Mouse (Mus musculus): ENCODE results near the gene Prkcg. TPM values are rescaled to one million over a fixed set of nuclear protein-coding genes. Genes with fewer than 3 reads are reported as not detected.
A peak's percentile ranks its signal among the peaks of the same experiment; 100 is the strongest.

Gene Prkcg
- polyA plus RNA-seq, 2 experiments: 0.17 to 1.6 TPM

DNA sequence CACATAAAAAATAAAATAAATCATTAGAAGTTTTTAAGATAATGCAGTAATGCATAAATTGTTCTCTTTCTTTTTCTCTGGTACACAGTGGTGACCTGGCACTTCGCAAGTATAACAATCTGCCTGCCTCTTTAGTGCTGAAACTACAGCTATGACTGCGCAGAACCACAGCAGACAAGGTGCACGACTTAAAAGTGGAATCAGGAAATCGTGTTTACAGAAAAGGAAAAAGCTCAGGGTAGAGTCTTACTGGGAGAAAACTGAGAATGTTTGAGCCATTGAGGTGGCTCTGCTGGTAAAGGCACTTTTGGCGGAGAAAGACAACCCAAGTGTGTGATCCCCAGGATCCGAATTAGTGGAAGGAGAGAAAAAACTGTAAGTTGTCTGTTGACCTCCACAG, 7.2 kb upstream of the Prkcg start:
- Histone ChIP-seq H3K27ac (replicated peaks; ENCODE audit: low read depth, low read length) (no peak overlapping the region), H3K4me3 (replicated peaks; ENCODE audit: low read length) (no peak overlapping the region)
- ATAC-seq (ENCODE audit: low FRiP score, low read depth): no peak

DNA sequence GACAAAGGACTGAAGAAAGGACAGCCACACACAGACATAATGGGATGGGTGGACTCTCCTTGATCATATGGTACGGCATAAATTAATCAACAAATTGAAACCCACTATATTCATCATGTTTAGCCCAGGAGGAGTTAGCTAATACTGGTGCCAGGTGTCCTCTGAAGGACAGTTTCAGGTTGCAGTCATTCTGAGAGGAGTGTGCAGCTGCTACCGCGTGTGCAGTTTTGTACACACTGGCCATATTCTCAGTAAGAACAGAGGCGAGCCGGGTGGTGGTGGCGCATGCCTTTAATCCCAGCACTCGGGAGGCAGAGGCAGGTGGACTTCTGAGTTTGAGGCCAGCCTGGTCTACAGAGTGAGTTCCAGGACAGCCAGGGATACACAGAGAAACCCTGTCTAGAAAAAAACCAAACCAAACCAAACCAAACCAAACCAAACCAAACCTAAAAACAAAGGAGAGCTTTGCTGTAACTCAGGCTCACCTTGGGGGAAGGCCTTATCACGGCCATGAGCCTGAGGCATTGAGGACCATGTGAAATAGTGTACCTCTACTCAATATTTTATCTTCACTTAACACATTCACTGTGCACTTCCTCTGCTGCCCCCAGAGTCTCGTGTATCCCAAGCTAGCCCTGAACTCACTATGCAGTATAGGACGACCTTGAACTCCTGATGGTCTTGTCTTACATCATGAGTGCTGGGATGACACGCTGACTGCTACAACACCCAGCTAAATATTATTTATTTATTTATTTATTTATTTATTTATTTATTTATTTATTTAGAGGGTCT, 5.7 kb upstream of the Prkcg start:
- no peak for ATAC-seq (ENCODE audit: low FRiP score, low read depth)
- H3K36me3 ChIP-seq (ENCODE audit: control insufficient read depth, insufficient read depth, low read length): no peaks in the 10 kb centered on the region
- no peak for TF ChIP-seq POLR2A (IDR thresholded peaks at IDR 0.05; ENCODE audit: borderline replicate concordance, extremely low read depth, insufficient read depth, insufficient read length)
- no peaks in the 10 kb centered on the region for H3K27me3 ChIP-seq (ENCODE audit: control insufficient read depth, insufficient read depth, low read length)
- no peak for DNase-seq (ENCODE audit: low spot score)
- H3K4me1 ChIP-seq (ENCODE audit: control insufficient read depth, insufficient read depth, low read length): peaks cover 2% of the 10 kb centered on the region; the same call in 1 of the 2 replicates
- no peak overlapping the region for H3K4me2 ChIP-seq (replicated peaks; ENCODE audit: low read depth, low read length, severe bottlenecking)
- WGBS: 86% methylated on average over 11 of the region's 11 CpGs
- no peak overlapping the region for H3K9ac ChIP-seq (ENCODE audit: low read depth, low read length, severe bottlenecking)
- no peak overlapping the region for H3K27ac ChIP-seq (replicated peaks; ENCODE audit: low read depth, low read length)
- H3K4me3 ChIP-seq (replicated peaks; ENCODE audit: low read length): no peak overlapping the region
- no peaks in the 10 kb centered on the region for H3K9me3 ChIP-seq (ENCODE audit: control insufficient read depth, low read length)

More for the DNA sequence above, 7.2 kb upstream of the Prkcg start:
- WGBS: 88% methylated on average over 6 of the region's 6 CpGs
- H3K4me1 ChIP-seq (ENCODE audit: control insufficient read depth, insufficient read depth, low read length): no peaks in the 10 kb centered on the region
- no peak for TF ChIP-seq POLR2A (IDR thresholded peaks at IDR 0.05; ENCODE audit: borderline replicate concordance, extremely low read depth, insufficient read depth, insufficient read length)
- no peaks in the 10 kb centered on the region for H3K36me3 ChIP-seq (ENCODE audit: control insufficient read depth, insufficient read depth, low read length)
- H3K9me3 ChIP-seq (ENCODE audit: control insufficient read depth, low read length): no peaks in the 10 kb centered on the region
- DNase-seq (ENCODE audit: low spot score): no peak
- no peak overlapping the region for H3K4me2 ChIP-seq (replicated peaks; ENCODE audit: low read depth, low read length, severe bottlenecking)
- no peaks in the 10 kb centered on the region for H3K27me3 ChIP-seq (ENCODE audit: control insufficient read depth, insufficient read depth, low read length)
- H3K9ac ChIP-seq (ENCODE audit: low read depth, low read length, severe bottlenecking): no peak overlapping the region

DNA sequence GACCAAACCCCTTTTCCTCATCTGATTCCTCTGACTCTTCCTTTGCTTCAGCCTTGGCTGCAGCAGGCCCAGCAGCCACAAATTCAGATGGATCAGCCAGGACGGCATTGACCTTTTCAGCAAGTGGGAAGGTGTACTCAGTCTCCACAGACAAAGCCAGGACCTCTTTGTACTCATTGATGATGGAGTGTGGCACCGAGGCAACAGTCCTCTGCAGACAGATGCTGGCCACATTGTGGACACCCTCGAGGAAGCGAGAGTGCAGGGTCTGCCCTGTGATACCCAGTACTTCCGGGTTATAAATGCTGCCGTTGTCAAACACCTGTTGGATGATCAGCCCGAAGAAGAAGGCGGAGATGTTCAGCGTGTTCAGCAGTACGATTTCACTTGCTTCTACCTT, 4.4 kb upstream of the Prkcg start:
- no peak for TF ChIP-seq POLR2A (IDR thresholded peaks at IDR 0.05; ENCODE audit: borderline replicate concordance, extremely low read depth, insufficient read depth, insufficient read length)
- Histone ChIP-seq H3K27ac (replicated peaks; ENCODE audit: low read depth, low read length) (no peak overlapping the region), H3K4me1 (ENCODE audit: control insufficient read depth, insufficient read depth, low read length) (peaks cover 3% of the 10 kb centered on the region; the same call in 1 of the 2 replicates), H3K9me3 (ENCODE audit: control insufficient read depth, low read length) (no peaks in the 10 kb centered on the region), H3K27me3 (ENCODE audit: control insufficient read depth, insufficient read depth, low read length) (no peaks in the 10 kb centered on the region), H3K4me2 (replicated peaks; ENCODE audit: low read depth, low read length, severe bottlenecking) (no peak overlapping the region), H3K9ac (ENCODE audit: low read depth, low read length, severe bottlenecking) (no peak overlapping the region), H3K36me3 (ENCODE audit: control insufficient read depth, insufficient read depth, low read length) (no peaks in the 10 kb centered on the region), H3K4me3 (replicated peaks; ENCODE audit: low read length) (no peak overlapping the region)
- ATAC-seq (ENCODE audit: low FRiP score, low read depth) (no peak), DNase-seq (ENCODE audit: low spot score) (no peak)
- 88% methylated on average over 10 of the region's 10 CpGs for WGBS

DNA sequence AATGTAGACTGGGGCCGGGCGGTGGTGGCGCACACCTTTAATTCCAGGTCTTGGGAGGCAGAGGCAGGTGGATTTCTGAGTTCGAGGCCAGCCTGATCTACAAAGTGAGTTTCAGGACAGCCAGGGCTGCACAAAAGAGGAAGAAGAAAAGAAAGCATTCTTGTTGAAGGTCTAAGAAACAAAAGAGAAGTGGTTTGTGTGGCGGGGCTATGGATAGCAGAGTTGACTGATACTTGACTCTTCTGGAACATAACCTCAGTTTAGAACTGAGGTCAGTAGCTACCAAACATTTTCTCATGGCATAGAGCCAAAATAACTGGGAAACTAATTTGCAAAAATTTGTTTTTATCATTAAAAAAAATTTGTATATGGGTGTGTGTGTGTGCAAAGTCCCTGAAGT, 2.9 kb upstream of the Prkcg start:
- Histone ChIP-seq H3K4me2 (replicated peaks; ENCODE audit: low read depth, low read length, severe bottlenecking) (no peak overlapping the region), H3K4me3 (replicated peaks; ENCODE audit: low read length) (no peak overlapping the region), H3K36me3 (ENCODE audit: control insufficient read depth, insufficient read depth, low read length) (no peaks in the 10 kb centered on the region), H3K27ac (replicated peaks; ENCODE audit: low read depth, low read length) (no peak overlapping the region), H3K9me3 (ENCODE audit: control insufficient read depth, low read length) (no peaks in the 10 kb centered on the region), H3K4me1 (ENCODE audit: control insufficient read depth, insufficient read depth, low read length) (peaks cover 11% of the 10 kb centered on the region), H3K27me3 (ENCODE audit: control insufficient read depth, insufficient read depth, low read length) (no peaks in the 10 kb centered on the region), H3K9ac (ENCODE audit: low read depth, low read length, severe bottlenecking) (no peak overlapping the region)
- no peak for TF ChIP-seq POLR2A (IDR thresholded peaks at IDR 0.05; ENCODE audit: borderline replicate concordance, extremely low read depth, insufficient read depth, insufficient read length)
- no peak for ATAC-seq (ENCODE audit: low FRiP score, low read depth)
- no peak for DNase-seq (ENCODE audit: low spot score)
- 92% methylated on average over 5 of the region's 5 CpGs for WGBS

DNA sequence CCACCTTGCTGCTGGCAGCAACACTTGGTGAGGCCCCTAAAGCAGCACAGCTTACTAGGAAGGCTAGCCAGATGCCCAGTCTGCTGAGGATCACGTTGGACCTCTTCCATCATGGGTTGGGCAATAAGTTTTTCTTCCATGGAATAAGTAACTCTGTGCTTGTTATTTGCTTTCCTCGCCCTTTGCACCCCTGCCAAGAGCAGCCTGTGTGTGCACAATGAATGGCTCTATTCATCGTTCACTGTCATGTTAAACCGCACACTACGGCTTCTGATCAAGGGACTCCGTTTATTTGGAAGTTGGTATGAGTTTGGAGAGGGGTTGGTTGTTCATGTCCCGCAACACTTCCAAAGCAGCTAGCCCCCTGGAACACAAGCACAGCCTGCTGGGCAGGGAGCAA, 1.8 kb upstream of the Prkcg start:
- no peak overlapping the region for H3K9ac ChIP-seq (ENCODE audit: low read depth, low read length, severe bottlenecking)
- 68% methylated on average over 7 of the region's 7 CpGs for WGBS
- peak overlapping the region; percentile 68 for H3K27ac ChIP-seq (replicated peaks; ENCODE audit: low read depth, low read length)
- H3K4me3 ChIP-seq (replicated peaks; ENCODE audit: low read length): no peak overlapping the region
- peaks cover 20% of the 10 kb centered on the region for H3K4me1 ChIP-seq (ENCODE audit: control insufficient read depth, insufficient read depth, low read length)
- no peaks in the 10 kb centered on the region for H3K36me3 ChIP-seq (ENCODE audit: control insufficient read depth, insufficient read depth, low read length)
- TF ChIP-seq POLR2A (IDR thresholded peaks at IDR 0.05; ENCODE audit: borderline replicate concordance, extremely low read depth, insufficient read depth, insufficient read length): no peak
- no peak for DNase-seq (ENCODE audit: low spot score)
- H3K9me3 ChIP-seq (ENCODE audit: control insufficient read depth, low read length): no peaks in the 10 kb centered on the region
- no peaks in the 10 kb centered on the region for H3K27me3 ChIP-seq (ENCODE audit: control insufficient read depth, insufficient read depth, low read length)
- no peak for ATAC-seq (ENCODE audit: low FRiP score, low read depth)
- peak overlapping the region; percentile 7; the same call in 1 of the 2 replicates for H3K4me2 ChIP-seq (replicated peaks; ENCODE audit: low read depth, low read length, severe bottlenecking)
